16 mouse cellular contexts compared by ENCODE assay signal in genomic region chrX:151420791-151421190, GRCm38 (mm10).
"Had no signal": no experiment of that assay in that cellular context is flagged by ENCODE, and none has a peak within 500 bp of the region (broad histone marks: within the 10 kb centered on the region; RNA-seq: fewer than 3 reads in every experiment).

No protein-coding gene starts in this region.

- DNase-seq: retina, postnatal 1 day; right cerebral cortex, adult 18-20 months; right cerebral cortex, postnatal 14 days; right cerebral cortex, postnatal 25 days; right cerebral cortex, postnatal 4 days; spleen, adult 18-20 months; thymus, adult 18-20 months; thymus, adult 2 months; thymus, postnatal 14 days; thymus, postnatal 25 days; thymus, postnatal 36 days; thymus, postnatal 4 days had no signal

- H3K4me3 ChIP-seq: neural tube, embryonic 13.5 days; neural tube, embryonic 15.5 days; stomach, embryonic 15.5 days had no signal

- H3K36me3 ChIP-seq: neural tube, embryonic 13.5 days; neural tube, embryonic 15.5 days; stomach, embryonic 15.5 days had no signal

- H3K27ac ChIP-seq: neural tube, embryonic 13.5 days; neural tube, embryonic 15.5 days; stomach, embryonic 15.5 days; stomach, postnatal 0 days had no signal

- H3K9me3 ChIP-seq: neural tube, embryonic 13.5 days; neural tube, embryonic 15.5 days; stomach, embryonic 15.5 days had no signal

- H3K9ac ChIP-seq: neural tube, embryonic 13.5 days; neural tube, embryonic 15.5 days; stomach, embryonic 15.5 days had no signal

- H3K4me1 ChIP-seq: neural tube, embryonic 13.5 days; neural tube, embryonic 15.5 days; stomach, embryonic 15.5 days had no signal

- H3K4me2 ChIP-seq: neural tube, embryonic 13.5 days; neural tube, embryonic 15.5 days; stomach, embryonic 15.5 days had no signal

- H3K27me3 ChIP-seq: neural tube, embryonic 13.5 days; neural tube, embryonic 15.5 days; stomach, embryonic 15.5 days had no signal
